Mouse (Mus musculus): ENCODE results near the gene Usp4. TPM values are rescaled to one million over a fixed set of nuclear protein-coding genes. Genes with fewer than 3 reads are reported as not detected.

Usp4 gene
- polyA plus RNA-seq, 1 experiment from 2014 or later: 143 TPM

GRCm38 (mm10) chr9:108343835-108344234, 3.8 kb upstream of the Usp4 start:
- Histone ChIP-seq H3K9me3 (no peaks in the 10 kb centered on the region), H3K9ac (replicated peaks) (no peak overlapping the region), H3K27me3 (no peaks in the 10 kb centered on the region), H3K4me2 (replicated peaks) (no peak overlapping the region), H3K36me3 (no peaks in the 10 kb centered on the region), H3K27ac (no peak overlapping the region), H3K4me3 (replicated peaks) (no peak overlapping the region), H3K4me1 (replicated peaks) (peaks cover 38% of the 10 kb centered on the region)
- 95% methylated on average over 1 of the region's 1 CpGs for WGBS
- no peak for ATAC-seq

GRCm38 (mm10) chr9:108344471-108344870, 3.2 kb upstream of the Usp4 start:
- Histone ChIP-seq H3K4me2 (replicated peaks) (no peak overlapping the region), H3K27me3 (no peaks in the 10 kb centered on the region), H3K27ac (no peak overlapping the region), H3K36me3 (no peaks in the 10 kb centered on the region), H3K4me3 (replicated peaks) (no peak overlapping the region), H3K9me3 (no peaks in the 10 kb centered on the region), H3K4me1 (replicated peaks) (peaks cover 43% of the 10 kb centered on the region), H3K9ac (replicated peaks) (no peak overlapping the region)
- ATAC-seq: no peak
- 85% methylated on average over 4 of the region's 4 CpGs for WGBS

- no peak for ATAC-seq
- Histone ChIP-seq H3K4me3 (replicated peaks) (peak overlapping the region; percentile 75), H3K36me3 (peaks cover 24% of the 10 kb centered on the region), H3K27ac (peak overlapping the region; percentile 98), H3K27me3 (no peaks in the 10 kb centered on the region), H3K9ac (replicated peaks) (peak overlapping the region; percentile 86), H3K4me2 (replicated peaks) (peak overlapping the region; percentile 75), H3K9me3 (no peaks in the 10 kb centered on the region), H3K4me1 (replicated peaks) (peaks cover 30% of the 10 kb centered on the region)
- 4% methylated on average over 11 of the region's 11 CpGs for WGBS
These were observed 629 bp upstream of the Usp4 start for GRCm38 (mm10) chr9:108347024-108347423.

DNA sequence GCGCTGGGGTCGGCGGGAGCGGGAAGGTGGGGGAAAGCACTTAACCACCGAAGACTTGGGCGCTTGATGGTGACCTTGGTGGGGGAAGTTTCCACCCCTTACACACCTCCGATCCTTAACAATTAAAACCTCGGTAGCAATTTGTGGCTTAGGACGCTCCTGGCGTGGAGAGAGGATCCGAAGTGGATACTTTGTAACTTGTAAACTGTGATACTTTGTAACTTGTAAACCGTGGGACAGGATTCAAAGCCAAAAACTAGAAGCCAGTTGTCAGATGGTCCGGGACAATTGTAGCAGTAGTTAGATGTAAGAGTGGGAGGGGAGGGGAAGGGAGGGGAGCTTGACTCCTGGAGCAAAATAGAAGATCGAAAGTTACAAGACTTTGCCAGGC, 632 bp downstream of the Usp4 start:
- Histone ChIP-seq H3K27ac (peak overlapping the region; percentile 98), H3K27me3 (no peaks in the 10 kb centered on the region), H3K4me3 (replicated peaks) (peak overlapping the region; percentile 75), H3K9me3 (no peaks in the 10 kb centered on the region), H3K36me3 (peaks cover 36% of the 10 kb centered on the region), H3K4me1 (replicated peaks) (peaks cover 30% of the 10 kb centered on the region), H3K4me2 (replicated peaks) (peak overlapping the region; percentile 75), H3K9ac (replicated peaks) (peak overlapping the region; percentile 86)
- 9% methylated on average over 14 of the region's 14 CpGs for WGBS
- ATAC-seq: no peak

DNA sequence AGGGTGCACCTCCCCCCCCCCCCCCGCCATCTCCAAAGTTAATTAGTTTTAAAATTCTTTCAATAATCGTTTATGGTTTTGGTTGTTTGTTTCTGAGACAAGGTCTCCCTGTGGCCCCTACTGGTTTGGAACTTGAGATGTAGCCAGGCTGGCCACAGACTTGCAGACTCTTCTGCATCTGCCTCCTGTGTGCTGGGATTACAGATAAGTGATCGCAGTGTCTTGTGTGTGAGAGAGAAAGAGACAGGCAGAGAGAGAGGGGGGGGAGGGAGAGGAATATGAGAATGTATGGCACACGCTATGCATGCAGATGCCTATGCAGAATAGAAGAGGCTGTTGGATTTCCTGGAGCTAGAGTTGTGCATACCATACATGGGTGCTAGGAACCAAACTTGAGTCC, 2.1 kb downstream of the Usp4 start:
- WGBS: 92% methylated on average over 4 of the region's 4 CpGs
- Histone ChIP-seq H3K27me3 (no peaks in the 10 kb centered on the region), H3K27ac (no peak overlapping the region), H3K9me3 (no peaks in the 10 kb centered on the region), H3K4me3 (replicated peaks) (no peak overlapping the region), H3K4me2 (replicated peaks) (0 out of 2 replicates have a peak overlapping the region, but pooled peaks have one; percentile 75), H3K9ac (replicated peaks) (no peak overlapping the region), H3K4me1 (replicated peaks) (peaks cover 30% of the 10 kb centered on the region), H3K36me3 (peaks cover 51% of the 10 kb centered on the region)
- ATAC-seq: no peak

- Histone ChIP-seq H3K9me3 (no peaks in the 10 kb centered on the region), H3K4me2 (replicated peaks) (no peak overlapping the region), H3K4me1 (replicated peaks) (no peaks in the 10 kb centered on the region), H3K27me3 (no peaks in the 10 kb centered on the region), H3K27ac (no peak overlapping the region), H3K36me3 (peaks cover 95% of the 10 kb centered on the region), H3K9ac (replicated peaks) (no peak overlapping the region), H3K4me3 (replicated peaks) (no peak overlapping the region)
- no peak for ATAC-seq
- WGBS: 93% methylated on average over 9 of the region's 9 CpGs
These were observed 30.6 kb downstream of the Usp4 start for GRCm38 (mm10) chr9:108378234-108378633.

DNA sequence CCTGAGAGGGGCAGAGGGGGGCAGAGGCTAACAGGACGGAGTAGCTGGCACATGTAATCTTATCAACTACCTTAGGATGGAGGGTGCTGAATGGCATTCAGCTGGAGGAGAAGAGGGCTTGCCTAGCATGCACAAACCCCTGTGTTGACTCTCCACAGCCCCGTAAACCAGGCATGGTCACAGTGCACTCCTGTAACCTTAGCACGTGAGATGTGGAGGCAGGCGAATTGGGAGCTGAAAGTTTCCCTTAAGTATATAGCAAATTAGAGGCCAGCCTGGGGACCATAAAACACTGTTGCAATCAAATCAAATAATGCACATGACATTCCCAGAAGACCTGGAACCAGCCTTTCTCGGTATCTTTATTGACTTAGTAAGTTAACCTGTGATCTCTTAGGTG, 31.1 kb downstream of the Usp4 start:
- no peak for ATAC-seq
- H3K4me3 ChIP-seq (replicated peaks): no peak overlapping the region
- H3K4me1 ChIP-seq (replicated peaks): no peaks in the 10 kb centered on the region
- H3K9ac ChIP-seq (replicated peaks): no peak overlapping the region
- no peaks in the 10 kb centered on the region for H3K9me3 ChIP-seq
- H3K36me3 ChIP-seq: peaks cover 95% of the 10 kb centered on the region
- H3K27ac ChIP-seq: no peak overlapping the region
- H3K27me3 ChIP-seq: no peaks in the 10 kb centered on the region
- no peak overlapping the region for H3K4me2 ChIP-seq (replicated peaks)
- WGBS: 95% methylated on average over 5 of the region's 5 CpGs

DNA sequence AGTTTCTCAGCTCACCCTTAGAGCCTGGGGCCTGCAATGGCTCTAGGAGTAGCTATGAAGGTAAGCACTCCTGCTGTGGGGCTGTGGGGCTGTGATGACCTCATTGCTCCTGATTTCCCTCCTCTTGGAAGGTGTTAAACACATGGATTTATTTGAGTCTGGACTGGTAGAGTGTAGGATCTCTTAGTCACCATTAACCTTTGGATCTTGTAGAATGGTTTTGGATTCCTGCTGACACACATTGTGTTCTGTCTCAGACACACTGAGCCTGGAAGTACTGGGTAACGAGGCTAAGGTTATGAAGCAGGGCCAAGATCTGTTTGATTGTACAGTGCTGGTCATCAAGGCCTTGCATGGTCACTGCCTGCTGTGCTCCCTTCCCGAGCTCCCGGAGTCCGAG, 31.6 kb downstream of the Usp4 start:
- no peak for ATAC-seq
- Histone ChIP-seq H3K9me3 (no peaks in the 10 kb centered on the region), H3K4me2 (replicated peaks) (no peak overlapping the region), H3K36me3 (peaks cover 95% of the 10 kb centered on the region), H3K27me3 (no peaks in the 10 kb centered on the region), H3K4me3 (replicated peaks) (no peak overlapping the region), H3K27ac (no peak overlapping the region), H3K9ac (replicated peaks) (no peak overlapping the region), H3K4me1 (replicated peaks) (no peaks in the 10 kb centered on the region)
- WGBS: 93% methylated on average over 4 of the region's 4 CpGs

GRCm38 (mm10) chr9:108381382-108381781, 33.7 kb downstream of the Usp4 start:
- H3K4me3 ChIP-seq (replicated peaks): no peak overlapping the region
- H3K4me1 ChIP-seq (replicated peaks): no peaks in the 10 kb centered on the region
- no peak for ATAC-seq
- no peaks in the 10 kb centered on the region for H3K27me3 ChIP-seq
- WGBS: 96% methylated on average over 9 of the region's 9 CpGs
- no peak overlapping the region for H3K9ac ChIP-seq (replicated peaks)
- H3K27ac ChIP-seq: no peak overlapping the region
- H3K36me3 ChIP-seq: peaks cover 96% of the 10 kb centered on the region
- no peak overlapping the region for H3K4me2 ChIP-seq (replicated peaks)
- H3K9me3 ChIP-seq: no peaks in the 10 kb centered on the region

DNA sequence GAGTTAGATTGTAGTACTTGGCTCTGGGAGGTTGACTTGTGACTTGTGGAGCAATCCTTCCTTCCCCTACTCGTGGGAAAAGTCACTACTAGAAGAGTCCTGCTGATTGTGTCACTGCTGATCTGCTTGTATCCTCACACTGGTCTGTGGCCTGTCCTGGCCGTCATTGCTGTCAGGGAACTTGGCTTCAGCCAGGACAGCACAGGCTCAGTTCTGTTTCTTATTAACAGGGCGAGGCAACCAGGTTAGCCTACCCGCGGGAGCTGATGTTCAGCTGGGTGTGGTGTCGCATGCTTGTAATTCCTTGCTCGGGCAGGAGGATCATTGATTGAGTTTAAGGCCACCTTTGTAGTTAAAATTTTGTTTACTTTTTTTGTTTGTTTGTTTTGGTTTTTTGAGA, 37.4 kb downstream of the Usp4 start:
- no peak overlapping the region for H3K9ac ChIP-seq (replicated peaks)
- no peak overlapping the region for H3K27ac ChIP-seq
- H3K4me3 ChIP-seq (replicated peaks): no peak overlapping the region
- no peaks in the 10 kb centered on the region for H3K9me3 ChIP-seq
- no peak overlapping the region for H3K4me2 ChIP-seq (replicated peaks)
- no peaks in the 10 kb centered on the region for H3K27me3 ChIP-seq
- no peaks in the 10 kb centered on the region for H3K4me1 ChIP-seq (replicated peaks)
- H3K36me3 ChIP-seq: peaks cover 95% of the 10 kb centered on the region
- WGBS: 89% methylated on average over 7 of the region's 7 CpGs
- ATAC-seq: no peak

DNA sequence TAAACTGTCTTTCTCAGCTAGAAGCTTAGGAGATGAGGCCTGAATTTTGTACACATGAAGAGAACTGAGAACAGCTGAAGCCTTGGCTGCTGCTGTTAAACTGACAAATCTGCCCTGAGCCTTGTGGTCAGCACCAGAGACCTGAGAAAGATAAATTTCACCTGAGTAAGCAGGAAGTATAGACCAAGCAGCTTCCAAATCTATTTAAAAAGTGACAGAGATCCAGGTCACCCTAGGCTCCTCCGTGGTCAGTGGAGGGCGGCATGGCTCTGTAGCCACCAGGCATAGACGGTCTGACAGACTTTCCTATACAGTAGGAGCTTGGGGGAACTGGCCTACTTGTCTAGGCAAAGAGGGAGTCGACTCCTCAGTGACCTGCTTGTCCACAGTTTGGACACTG, 39.2 kb downstream of the Usp4 start:
- peaks cover 92% of the 10 kb centered on the region for H3K36me3 ChIP-seq
- WGBS: 94% methylated on average over 4 of the region's 4 CpGs
- H3K4me3 ChIP-seq (replicated peaks): no peak overlapping the region
- H3K4me1 ChIP-seq (replicated peaks): no peaks in the 10 kb centered on the region
- no peak for ATAC-seq
- H3K27ac ChIP-seq: no peak overlapping the region
- H3K27me3 ChIP-seq: no peaks in the 10 kb centered on the region
- no peak overlapping the region for H3K4me2 ChIP-seq (replicated peaks)
- H3K9me3 ChIP-seq: no peaks in the 10 kb centered on the region
- no peak overlapping the region for H3K9ac ChIP-seq (replicated peaks)

GRCm38 (mm10) chr9:108388601-108389000, 40.9 kb downstream of the Usp4 start:
- Histone ChIP-seq H3K4me2 (replicated peaks) (no peak overlapping the region), H3K9ac (replicated peaks) (no peak overlapping the region), H3K4me3 (replicated peaks) (no peak overlapping the region), H3K4me1 (replicated peaks) (no peaks in the 10 kb centered on the region), H3K9me3 (no peaks in the 10 kb centered on the region), H3K27ac (no peak overlapping the region), H3K27me3 (no peaks in the 10 kb centered on the region), H3K36me3 (peaks cover 92% of the 10 kb centered on the region)
- WGBS: 91% methylated on average over 10 of the region's 10 CpGs
- no peak for ATAC-seq

DNA sequence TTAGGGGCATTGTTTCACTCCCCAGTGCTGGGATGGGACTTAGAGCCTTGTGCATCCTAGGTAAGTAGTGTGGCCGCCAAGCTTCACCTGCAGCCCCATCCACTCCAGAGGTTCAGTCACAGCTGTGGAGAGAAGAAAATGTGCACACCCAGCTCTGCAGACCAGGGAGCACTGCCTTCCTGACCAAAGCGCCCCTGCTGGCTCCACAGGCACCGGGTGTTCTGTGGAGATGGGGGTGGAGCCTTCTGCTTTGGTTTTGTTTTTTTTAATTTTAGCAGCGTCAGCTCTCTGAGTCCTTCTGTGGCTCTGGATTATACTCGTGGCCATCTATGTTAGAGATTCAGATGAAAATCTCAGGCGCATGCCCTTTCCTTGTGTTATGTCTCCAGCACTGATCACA, 41.6 kb downstream of the Usp4 start:
- no peak for ATAC-seq
- H3K4me3 ChIP-seq (replicated peaks): no peak overlapping the region
- H3K9me3 ChIP-seq: no peaks in the 10 kb centered on the region
- H3K4me2 ChIP-seq (replicated peaks): no peak overlapping the region
- WGBS: 92% methylated on average over 6 of the region's 6 CpGs
- no peaks in the 10 kb centered on the region for H3K4me1 ChIP-seq (replicated peaks)
- H3K27ac ChIP-seq: no peak overlapping the region
- H3K27me3 ChIP-seq: no peaks in the 10 kb centered on the region
- H3K9ac ChIP-seq (replicated peaks): no peak overlapping the region
- peaks cover 92% of the 10 kb centered on the region for H3K36me3 ChIP-seq
